Mouse (Mus musculus): ENCODE results near the gene Itprid2. TPM values are rescaled to one million over a fixed set of nuclear protein-coding genes. Genes with fewer than 3 reads are reported as not detected.

Itprid2 gene
- polyA plus RNA-seq, 1 experiment from 2014 or later = 3.7 TPM

- Histone ChIP-seq H3K27ac (ENCODE audit: low read depth) (no peak overlapping the region), H3K4me3 (ENCODE audit: low read depth, low read length) (no peak overlapping the region), H3K4me1 (ENCODE audit: insufficient read depth) (no peaks in the 10 kb centered on the region), H3K9ac (replicated peaks) (no peak overlapping the region), H3K36me3 (replicated peaks; ENCODE audit: insufficient read depth, low read length) (no peaks in the 10 kb centered on the region), H3K4me2 (ENCODE audit: low read depth, low read length) (no peak overlapping the region), H3K27me3 (ENCODE audit: insufficient read depth, low read length) (no peaks in the 10 kb centered on the region), H3K9me3 (ENCODE audit: low read length) (no peaks in the 10 kb centered on the region)
- WGBS (ENCODE audit: insufficient replicate concordance) = 76% methylated on average over 4 of the region's 4 CpGs
- TF ChIP-seq EP300 (IDR thresholded peaks at IDR 0.05; ENCODE audit: low read depth) = no peak
- TF ChIP-seq CTCF (IDR thresholded peaks at IDR 0.05; ENCODE audit: low read depth) = no peak
- DNase-seq (no peak), ATAC-seq (no peak)
Measured at GRCm38 (mm10) chr2:79603363-79603762, 31.8 kb upstream of the Itprid2 start.

- H3K27ac ChIP-seq (ENCODE audit: low read depth) = no peak overlapping the region
- no peaks in the 10 kb centered on the region for H3K27me3 ChIP-seq (ENCODE audit: insufficient read depth, low read length)
- no peaks in the 10 kb centered on the region for H3K36me3 ChIP-seq (replicated peaks; ENCODE audit: insufficient read depth, low read length)
- no peak for TF ChIP-seq EP300 (IDR thresholded peaks at IDR 0.05; ENCODE audit: low read depth)
- no peak for TF ChIP-seq CTCF (IDR thresholded peaks at IDR 0.05; ENCODE audit: low read depth)
- no peak overlapping the region for H3K9ac ChIP-seq (replicated peaks)
- no peak for DNase-seq
- H3K4me1 ChIP-seq (ENCODE audit: insufficient read depth) = no peaks in the 10 kb centered on the region
- no peaks in the 10 kb centered on the region for H3K9me3 ChIP-seq (ENCODE audit: low read length)
- no peak overlapping the region for H3K4me3 ChIP-seq (ENCODE audit: low read depth, low read length)
- 47% methylated on average over 2 of the region's 2 CpGs for WGBS (ENCODE audit: insufficient replicate concordance)
- no peak overlapping the region for H3K4me2 ChIP-seq (ENCODE audit: low read depth, low read length)
- ATAC-seq = no peak
Measured at GRCm38 (mm10) chr2:79606033-79606432, 29.1 kb upstream of the Itprid2 start.

DNA sequence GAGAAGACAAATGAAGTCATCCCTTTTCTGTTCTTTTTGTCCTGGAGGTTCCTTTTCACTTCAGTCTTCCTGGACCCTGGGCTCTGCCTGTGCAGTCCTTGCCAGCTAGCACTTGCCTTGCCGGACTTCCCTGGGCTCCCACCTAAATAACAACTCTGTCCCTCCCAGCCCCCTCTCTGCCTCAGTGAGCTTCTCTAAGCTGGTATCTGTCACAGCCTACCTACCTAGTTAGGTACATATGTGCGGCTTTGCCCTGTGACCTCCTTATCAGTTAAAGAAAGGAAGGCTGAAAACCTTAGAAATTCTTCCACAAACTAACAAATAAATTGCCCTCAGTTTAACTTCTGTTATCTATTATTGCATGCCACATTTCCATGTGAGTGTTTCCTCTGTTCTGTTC, 28.0 kb upstream of the Itprid2 start:
- ATAC-seq = no peak
- no peak for TF ChIP-seq CTCF (IDR thresholded peaks at IDR 0.05; ENCODE audit: low read depth)
- no peak for TF ChIP-seq EP300 (IDR thresholded peaks at IDR 0.05; ENCODE audit: low read depth)

GRCm38 (mm10) chr2:79608301-79609074, 26.7 kb upstream of the Itprid2 start:
- ATAC-seq = no peak

More for the DNA sequence above, 28.0 kb upstream of the Itprid2 start:
- no peaks in the 10 kb centered on the region for H3K27me3 ChIP-seq (ENCODE audit: insufficient read depth, low read length)
- no peak for DNase-seq
- H3K4me1 ChIP-seq (ENCODE audit: insufficient read depth) = no peaks in the 10 kb centered on the region
- no peaks in the 10 kb centered on the region for H3K9me3 ChIP-seq (ENCODE audit: low read length)
- no peak overlapping the region for H3K4me3 ChIP-seq (ENCODE audit: low read depth, low read length)
- H3K9ac ChIP-seq (replicated peaks) = no peak overlapping the region
- no peak overlapping the region for H3K4me2 ChIP-seq (ENCODE audit: low read depth, low read length)
- WGBS (ENCODE audit: insufficient replicate concordance) = 51% methylated on average over 2 of the region's 2 CpGs
- H3K27ac ChIP-seq (ENCODE audit: low read depth) = no peak overlapping the region
- no peaks in the 10 kb centered on the region for H3K36me3 ChIP-seq (replicated peaks; ENCODE audit: insufficient read depth, low read length)

DNA sequence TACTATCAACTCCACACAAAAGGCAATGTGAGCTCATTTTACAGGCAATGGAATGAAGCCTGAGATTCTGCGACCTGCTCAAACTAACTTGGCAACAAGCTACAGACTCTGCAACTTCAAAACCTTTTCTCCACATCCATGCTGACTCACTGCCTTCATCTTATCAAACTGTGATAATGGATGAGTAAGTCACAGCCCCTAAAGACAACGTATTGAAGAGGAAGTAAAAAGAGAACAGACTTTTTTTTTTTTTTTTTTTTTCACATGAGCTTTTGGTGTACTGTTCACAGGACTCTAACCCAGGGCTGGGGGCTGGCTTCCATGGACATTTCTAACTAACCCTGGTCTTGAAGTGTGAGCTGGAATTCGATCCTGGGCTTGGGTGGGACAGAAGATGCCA, 24.3 kb upstream of the Itprid2 start:
- no peaks in the 10 kb centered on the region for H3K4me1 ChIP-seq (ENCODE audit: insufficient read depth)

More at GRCm38 (mm10) chr2:79608301-79609074, 26.7 kb upstream of the Itprid2 start:
- no peak overlapping the region for H3K4me3 ChIP-seq (ENCODE audit: low read depth, low read length)
- no peak for DNase-seq
- H3K27ac ChIP-seq (ENCODE audit: low read depth) = no peak overlapping the region
- no peaks in the 10 kb centered on the region for H3K9me3 ChIP-seq (ENCODE audit: low read length)
- H3K4me2 ChIP-seq (ENCODE audit: low read depth, low read length) = no peak overlapping the region
- WGBS (ENCODE audit: insufficient replicate concordance) = 82% methylated on average over 8 of the region's 8 CpGs
- H3K9ac ChIP-seq (replicated peaks) = no peak overlapping the region
- TF ChIP-seq EP300 (IDR thresholded peaks at IDR 0.05; ENCODE audit: low read depth) (no peak), CTCF (IDR thresholded peaks at IDR 0.05; ENCODE audit: low read depth) (no peak)
- no peaks in the 10 kb centered on the region for H3K27me3 ChIP-seq (ENCODE audit: insufficient read depth, low read length)
- H3K4me1 ChIP-seq (ENCODE audit: insufficient read depth) = no peaks in the 10 kb centered on the region
- H3K36me3 ChIP-seq (replicated peaks; ENCODE audit: insufficient read depth, low read length) = no peaks in the 10 kb centered on the region

GRCm38 (mm10) chr2:79618145-79618544, 17.0 kb upstream of the Itprid2 start:
- TF ChIP-seq EP300 (IDR thresholded peaks at IDR 0.05; ENCODE audit: low read depth) (no peak), CTCF (IDR thresholded peaks at IDR 0.05; ENCODE audit: low read depth) (no peak)
- no peak for DNase-seq
- Histone ChIP-seq H3K4me2 (ENCODE audit: low read depth, low read length) (no peak overlapping the region), H3K9me3 (ENCODE audit: low read length) (no peaks in the 10 kb centered on the region), H3K27me3 (ENCODE audit: insufficient read depth, low read length) (no peaks in the 10 kb centered on the region), H3K36me3 (replicated peaks; ENCODE audit: insufficient read depth, low read length) (no peaks in the 10 kb centered on the region), H3K4me3 (ENCODE audit: low read depth, low read length) (no peak overlapping the region), H3K4me1 (ENCODE audit: insufficient read depth) (no peaks in the 10 kb centered on the region), H3K9ac (replicated peaks) (no peak overlapping the region), H3K27ac (ENCODE audit: low read depth) (no peak overlapping the region)
- no peak for ATAC-seq
- 56% methylated on average over 2 of the region's 2 CpGs for WGBS (ENCODE audit: insufficient replicate concordance)

More for the DNA sequence above, 24.3 kb upstream of the Itprid2 start:
- no peak overlapping the region for H3K4me2 ChIP-seq (ENCODE audit: low read depth, low read length)
- no peak overlapping the region for H3K27ac ChIP-seq (ENCODE audit: low read depth)
- no peak for DNase-seq
- no peaks in the 10 kb centered on the region for H3K27me3 ChIP-seq (ENCODE audit: insufficient read depth, low read length)
- no peaks in the 10 kb centered on the region for H3K9me3 ChIP-seq (ENCODE audit: low read length)
- WGBS (ENCODE audit: insufficient replicate concordance) = 37% methylated on average over 3 of the region's 3 CpGs
- H3K4me3 ChIP-seq (ENCODE audit: low read depth, low read length) = no peak overlapping the region
- no peak overlapping the region for H3K9ac ChIP-seq (replicated peaks)
- no peak for TF ChIP-seq CTCF (IDR thresholded peaks at IDR 0.05; ENCODE audit: low read depth)
- TF ChIP-seq EP300 (IDR thresholded peaks at IDR 0.05; ENCODE audit: low read depth) = no peak
- ATAC-seq = no peak
- H3K36me3 ChIP-seq (replicated peaks; ENCODE audit: insufficient read depth, low read length) = no peaks in the 10 kb centered on the region

Measured in liver, postnatal 0 days (tissue).